Mouse (Mus musculus) lung, adult 2 months (tissue): ENCODE measurements at regions not wholly inside any gene's neighbourhood (a gene's known extent, or its start where the extent isn't known, plus 50 kb on each side); places are given as distances from the start of the nearest gene placed in this dataset.

Source experiments
- CTCF ChIP-seq: fragments of 200-500 bp; IDR thresholded peaks from 2 replicates; pipeline ENCODE4 v1.5.1; 2011; ENCODE audit warnings: mild to moderate bottlenecking, low read length, control low read depth; ENCODE audit not compliant: insufficient read depth
- POLR2A ChIP-seq: fragments of 200-500 bp; IDR thresholded peaks from 2 replicates; pipeline ENCODE4 v1.6.1; 2011; ENCODE audit warnings: low read depth, mild to moderate bottlenecking, control low read depth, low read length, borderline replicate concordance; ENCODE audit errors: extremely low read depth

- no peak for TF ChIP-seq CTCF
- TF ChIP-seq POLR2A: no peak
Observed at GRCm38 (mm10) chr13:28790381-28790780, 163.1 kb downstream of the Sox4 start.
